Mouse (Mus musculus) CH12.LX (cell line): ENCODE data around the gene Prepl.

Source experiments
- BHLHE40 ChIP-seq: IDR thresholded peaks from 2 replicates; pipeline ENCODE4 v1.6.1; 2011; ENCODE audit warnings: mild to moderate bottlenecking, low read depth, low read length, improper control_type of control experiment
- CTCF ChIP-seq, 2 experiments: IDR thresholded peaks in 1 of 2; conservative IDR thresholded peaks in 1 of 2; 2 replicates each; pipeline ENCODE4 v1.5.1; 2011 to 2012; ENCODE audit warnings: low read depth in 2 of 2, low read length in 2 of 2, improper control_type of control experiment in 1 of 2, inconsistent platforms in 1 of 2, mild to moderate bottlenecking in 1 of 2, moderate library complexity in 1 of 2
- E2F4 ChIP-seq: IDR thresholded peaks from 2 replicates; pipeline ENCODE4 v1.6.1; 2011; ENCODE audit warnings: low read depth, low read length, improper control_type of control experiment; ENCODE audit not compliant: insufficient replicate concordance
- EP300 ChIP-seq: IDR thresholded peaks from 2 replicates; pipeline ENCODE4 v1.6.1; 2011; ENCODE audit warnings: low read length, improper control_type of control experiment
- JUND ChIP-seq: conservative IDR thresholded peaks from 2 replicates; pipeline ENCODE4 v1.6.1; 2011; ENCODE audit warnings: low read depth, low read length, improper control_type of control experiment
- MEF2A ChIP-seq: IDR thresholded peaks from 2 replicates; pipeline ENCODE4 v1.6.1; 2014; ENCODE audit warnings: low read depth, mild to moderate bottlenecking, inconsistent platforms, low read length, improper control_type of control experiment, borderline replicate concordance
- NRF1 ChIP-seq: IDR thresholded peaks from 2 replicates; pipeline ENCODE4 v1.6.1; 2014; ENCODE audit warnings: low read depth, mild to moderate bottlenecking, inconsistent platforms, low read length, improper control_type of control experiment, moderate library complexity
- POLR2A ChIP-seq: IDR thresholded peaks from 2 replicates; pipeline ENCODE4 v1.6.1; 2011; ENCODE audit warnings: low read depth, mild to moderate bottlenecking, improper control_type of control experiment, low read length
- RCOR1 ChIP-seq: conservative IDR thresholded peaks from 2 replicates; pipeline ENCODE4 v1.6.1; 2012; ENCODE audit warnings: low read depth, mild to moderate bottlenecking, inconsistent platforms, low read length, improper control_type of control experiment
- TCF12 ChIP-seq: IDR thresholded peaks from 2 replicates; pipeline ENCODE4 v1.6.1; 2014; ENCODE audit warnings: low read depth, mild to moderate bottlenecking, inconsistent platforms, low read length, improper control_type of control experiment
- USF1 ChIP-seq: IDR thresholded peaks from 2 replicates; pipeline ENCODE4 v1.6.1; 2014; ENCODE audit warnings: low read depth, mild to moderate bottlenecking, inconsistent platforms, low read length, improper control_type of control experiment

GRCm38 (mm10) chr17:85040913-85041312 is 49.1 kb downstream of the Prepl start:
- TF ChIP-seq CTCF (conservative IDR thresholded peaks at IDR 0.05 in 1 of 2, IDR thresholded peaks at IDR 0.05 in 1 of 2; ENCODE audit: low read depth in 2 of 2, low read length in 2 of 2) (no peak), TCF12 (no peak), NRF1 (no peak), JUND (no peak), POLR2A (no peak), USF1 (no peak), BHLHE40 (no peak), MEF2A (no peak), EP300 (no peak), RCOR1 (no peak), E2F4 (no peak)
